Mouse (Mus musculus): Measurements from ENCODE around the gene Robo2. TPM values are rescaled to one million over a fixed set of nuclear protein-coding genes. Genes with fewer than 3 reads are reported as not detected.
"Not testable (repeated sequence)": the region's sequence is repeated elsewhere in the genome, so short reads cannot be mapped to it uniquely, and the experiment has no call there.

Robo2 gene
- total and polyA plus RNA-seq, 2 experiments from 2014 or later = 1.7 to 10.6 TPM

DNA sequence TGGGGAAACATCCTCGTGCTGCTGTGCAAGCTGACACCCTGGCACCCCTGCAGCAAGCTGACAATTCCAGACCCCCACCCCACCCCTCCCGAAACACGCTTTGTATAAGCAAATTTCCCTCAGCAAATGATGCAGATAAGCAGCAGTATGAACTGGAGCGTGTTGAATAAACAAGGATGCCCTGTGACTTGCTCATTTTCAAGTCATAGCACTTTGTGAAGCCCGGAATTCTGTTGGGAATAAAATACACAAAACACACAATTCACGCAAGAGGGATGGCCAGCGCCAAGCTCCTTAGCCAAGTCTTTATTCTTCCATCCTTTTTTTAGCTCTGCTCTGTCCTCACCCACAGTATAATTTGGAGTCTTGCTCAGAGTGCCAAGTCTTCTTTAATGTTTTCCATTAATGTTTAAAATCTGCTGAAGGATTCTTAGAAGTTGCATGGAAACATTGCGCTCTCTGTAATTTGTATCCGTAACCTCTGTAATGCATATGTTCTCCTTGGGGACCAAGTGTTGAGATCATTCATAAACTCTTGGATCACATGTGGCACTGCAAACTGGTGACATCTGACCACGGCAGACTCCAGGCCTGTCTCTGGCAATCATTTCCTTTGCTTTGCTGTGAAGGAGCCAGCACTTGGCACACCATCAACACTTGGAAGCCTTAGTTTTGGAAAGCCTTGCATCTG lies 356.4 kb downstream of the Robo2 start:
- Histone ChIP-seq H3K4me3 (ENCODE audit: low read depth, low read length) (no peak overlapping the region), H3K4me2 (ENCODE audit: low read depth, low read length) (no peak overlapping the region), H3K9me3 (replicated peaks; ENCODE audit: control insufficient read depth, low read length) (no peaks in the 10 kb centered on the region), H3K9ac (replicated peaks; ENCODE audit: low read depth, low read length) (no peak overlapping the region), H3K27ac (ENCODE audit: low read depth) (no peak overlapping the region), H3K27me3 (ENCODE audit: control insufficient read depth, insufficient read depth, low read length) (no peaks in the 10 kb centered on the region), H3K4me1 (ENCODE audit: control insufficient read depth, insufficient read depth) (0 out of 2 replicates have a peak, but pooled peaks cover 3% of the 10 kb centered on the region), H3K36me3 (replicated peaks; ENCODE audit: control insufficient read depth, insufficient read depth, low read length) (no peaks in the 10 kb centered on the region)
- DNase-seq (ENCODE audit: low spot score) (peak; percentile 7), ATAC-seq (ENCODE audit: insufficient read depth, low read depth) (peak; percentile 36; the same call in 1 of the 2 replicates)
- WGBS = 61% methylated on average over 10 of the region's 10 CpGs
- TF ChIP-seq CTCF (IDR thresholded peaks at IDR 0.05; ENCODE audit: low read depth) (no peak), EP300 (IDR thresholded peaks at IDR 0.05; ENCODE audit: low read depth) (no peak)

DNA sequence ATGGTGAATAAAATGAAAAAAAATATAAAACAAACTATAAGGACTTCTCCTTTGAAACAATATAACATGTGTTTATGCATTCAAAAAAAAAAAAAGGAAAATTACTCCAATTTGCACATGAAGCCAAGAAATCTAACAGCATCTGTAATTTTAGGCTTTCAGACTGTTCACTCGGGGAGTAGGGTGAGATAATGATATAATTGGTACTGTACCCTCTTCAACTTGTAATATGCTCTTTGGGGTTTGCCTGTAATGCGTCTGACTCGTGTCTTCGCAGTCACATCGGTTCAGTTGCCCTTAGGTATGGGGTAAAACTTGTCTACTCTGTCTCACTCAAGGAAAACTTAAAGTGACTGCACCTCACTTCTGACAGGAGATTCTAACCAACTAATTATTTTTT lies 362.2 kb downstream of the Robo2 start:
- no peak overlapping the region for H3K9ac ChIP-seq (replicated peaks; ENCODE audit: low read depth, low read length)
- no peak for TF ChIP-seq CTCF (IDR thresholded peaks at IDR 0.05; ENCODE audit: low read depth)
- TF ChIP-seq EP300 (IDR thresholded peaks at IDR 0.05; ENCODE audit: low read depth) = no peak
- DNase-seq (ENCODE audit: low spot score) = no peak
- H3K9me3 ChIP-seq (replicated peaks; ENCODE audit: control insufficient read depth, low read length) = no peaks in the 10 kb centered on the region
- H3K27me3 ChIP-seq (ENCODE audit: control insufficient read depth, insufficient read depth, low read length) = no peaks in the 10 kb centered on the region
- H3K36me3 ChIP-seq (replicated peaks; ENCODE audit: control insufficient read depth, insufficient read depth, low read length) = no peaks in the 10 kb centered on the region
- H3K4me2 ChIP-seq (ENCODE audit: low read depth, low read length) = no peak overlapping the region
- H3K27ac ChIP-seq (ENCODE audit: low read depth) = no peak overlapping the region
- no peak for ATAC-seq (ENCODE audit: insufficient read depth, low read depth)
- 78% methylated on average over 5 of the region's 5 CpGs for WGBS
- H3K4me3 ChIP-seq (ENCODE audit: low read depth, low read length) = no peak overlapping the region
- no peaks in the 10 kb centered on the region for H3K4me1 ChIP-seq (ENCODE audit: control insufficient read depth, insufficient read depth)

DNA sequence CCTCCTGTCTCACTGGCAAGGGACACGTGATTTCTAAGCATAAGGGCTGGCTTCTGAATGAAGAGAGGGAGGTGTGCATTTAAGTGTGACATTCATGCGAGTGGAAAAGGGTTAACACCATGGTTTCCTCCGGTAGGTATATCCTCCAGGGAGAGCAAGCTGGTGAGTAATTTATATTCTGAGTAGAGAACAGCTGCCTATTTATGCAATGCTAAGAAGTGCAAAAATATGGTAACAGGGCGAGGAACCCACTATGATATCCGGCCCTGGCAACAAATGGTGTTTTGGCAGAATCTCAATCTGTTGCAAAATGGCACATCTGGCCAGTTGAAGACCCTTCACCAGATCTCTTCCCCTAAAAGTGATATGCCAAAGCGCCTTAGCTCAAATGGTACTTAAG lies 362.6 kb downstream of the Robo2 start:
- H3K4me3 ChIP-seq (ENCODE audit: low read depth, low read length) = no peak overlapping the region
- H3K27me3 ChIP-seq (ENCODE audit: control insufficient read depth, insufficient read depth, low read length) = no peaks in the 10 kb centered on the region
- H3K4me1 ChIP-seq (ENCODE audit: control insufficient read depth, insufficient read depth) = no peaks in the 10 kb centered on the region
- H3K4me2 ChIP-seq (ENCODE audit: low read depth, low read length) = no peak overlapping the region
- DNase-seq (ENCODE audit: low spot score) = no peak
- TF ChIP-seq EP300 (IDR thresholded peaks at IDR 0.05; ENCODE audit: low read depth) (no peak), CTCF (IDR thresholded peaks at IDR 0.05; ENCODE audit: low read depth) (no peak)
- no peaks in the 10 kb centered on the region for H3K36me3 ChIP-seq (replicated peaks; ENCODE audit: control insufficient read depth, insufficient read depth, low read length)
- H3K9me3 ChIP-seq (replicated peaks; ENCODE audit: control insufficient read depth, low read length) = no peaks in the 10 kb centered on the region
- H3K27ac ChIP-seq (ENCODE audit: low read depth) = no peak overlapping the region
- 71% methylated on average over 6 of the region's 6 CpGs for WGBS
- H3K9ac ChIP-seq (replicated peaks; ENCODE audit: low read depth, low read length) = no peak overlapping the region
- no peak for ATAC-seq (ENCODE audit: insufficient read depth, low read depth)

DNA sequence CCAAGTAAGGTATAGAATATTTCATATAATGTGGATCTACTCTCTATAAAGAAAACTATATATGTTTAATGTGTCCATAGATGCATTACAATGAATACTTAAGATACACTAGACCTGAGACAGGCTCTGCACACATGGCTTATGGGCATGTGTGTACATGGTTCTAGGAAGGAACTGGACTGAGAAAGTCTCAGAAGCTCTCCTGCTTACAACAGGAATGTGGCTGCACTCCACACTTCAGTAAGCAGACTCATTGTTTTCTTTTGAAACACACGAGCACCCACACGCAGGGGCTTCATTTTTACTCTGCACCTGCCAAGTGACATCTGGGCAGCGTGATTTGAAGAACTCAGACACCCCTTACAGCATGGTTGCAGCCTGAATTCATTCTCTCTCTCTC lies 364.4 kb downstream of the Robo2 start:
- no peak overlapping the region for H3K4me2 ChIP-seq (ENCODE audit: low read depth, low read length)
- no peak overlapping the region for H3K4me3 ChIP-seq (ENCODE audit: low read depth, low read length)
- 37% methylated on average over 3 of the region's 3 CpGs for WGBS

DNA sequence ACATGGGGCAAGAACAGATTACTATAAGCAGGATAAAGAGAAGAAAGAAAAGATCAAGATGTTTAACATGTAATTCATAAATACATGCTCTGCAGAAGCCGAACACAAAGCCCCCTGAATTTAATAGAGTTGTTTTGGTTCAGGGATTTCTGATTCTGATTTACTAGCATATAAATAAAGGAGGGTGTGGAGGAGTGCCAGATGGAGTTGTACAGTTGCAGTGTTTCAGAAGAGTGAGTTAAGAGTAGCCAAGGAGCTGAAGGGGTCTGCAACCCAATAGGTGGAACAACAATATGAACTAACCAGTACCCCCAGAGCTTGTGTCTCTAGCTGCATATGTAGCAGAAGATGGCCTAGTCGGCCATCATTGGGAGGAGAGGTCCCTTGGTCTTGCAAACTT lies 370.8 kb downstream of the Robo2 start:
- not testable (repeated sequence) for H3K4me3 ChIP-seq (ENCODE audit: low read depth, low read length); H3K27me3 ChIP-seq (ENCODE audit: control insufficient read depth, insufficient read depth, low read length)
- WGBS = 88% methylated on average over 1 of the region's 2 CpGs

More for the DNA sequence above, 364.4 kb downstream of the Robo2 start:
- Histone ChIP-seq H3K36me3 (replicated peaks; ENCODE audit: control insufficient read depth, insufficient read depth, low read length) (no peaks in the 10 kb centered on the region), H3K9me3 (replicated peaks; ENCODE audit: control insufficient read depth, low read length) (no peaks in the 10 kb centered on the region), H3K9ac (replicated peaks; ENCODE audit: low read depth, low read length) (no peak overlapping the region), H3K4me1 (ENCODE audit: control insufficient read depth, insufficient read depth) (no peaks in the 10 kb centered on the region), H3K27ac (ENCODE audit: low read depth) (no peak overlapping the region), H3K27me3 (ENCODE audit: control insufficient read depth, insufficient read depth, low read length) (no peaks in the 10 kb centered on the region)
- DNase-seq (ENCODE audit: low spot score) (no peak), ATAC-seq (ENCODE audit: insufficient read depth, low read depth) (no peak)
- no peak for TF ChIP-seq CTCF (IDR thresholded peaks at IDR 0.05; ENCODE audit: low read depth)
- no peak for TF ChIP-seq EP300 (IDR thresholded peaks at IDR 0.05; ENCODE audit: low read depth)

DNA sequence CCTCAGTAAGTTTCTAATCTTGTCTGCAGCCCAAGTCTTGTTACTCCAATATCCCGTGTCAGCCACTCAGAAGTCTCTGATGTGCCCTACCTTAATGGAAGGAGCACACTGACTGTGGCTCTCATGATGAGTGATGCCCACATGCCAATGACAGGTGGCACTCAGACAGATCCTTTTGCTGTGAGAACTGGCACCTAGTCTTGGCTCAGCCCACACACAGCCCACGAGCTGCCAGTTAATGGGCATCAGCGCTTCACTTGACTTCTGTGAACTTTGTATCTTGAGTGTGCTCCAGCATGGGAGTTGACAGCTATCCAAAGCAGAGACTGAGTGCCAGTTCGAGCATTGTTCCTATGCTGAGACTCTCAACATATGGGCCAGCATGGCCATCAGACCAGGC lies 383.8 kb downstream of the Robo2 start:
- no peaks in the 10 kb centered on the region for H3K36me3 ChIP-seq (replicated peaks; ENCODE audit: control insufficient read depth, insufficient read depth, low read length)
- 27% methylated on average over 4 of the region's 4 CpGs for WGBS
- ATAC-seq (ENCODE audit: insufficient read depth, low read depth) (no peak; the same call in 1 of the 2 replicates), DNase-seq (ENCODE audit: low spot score) (peak; percentile 13)
- H3K9ac ChIP-seq (replicated peaks; ENCODE audit: low read depth, low read length) = no peak overlapping the region
- H3K27ac ChIP-seq (ENCODE audit: low read depth) = no peak overlapping the region
- no peak overlapping the region for H3K4me2 ChIP-seq (ENCODE audit: low read depth, low read length)
- no peak for TF ChIP-seq EP300 (IDR thresholded peaks at IDR 0.05; ENCODE audit: low read depth)
- no peak for TF ChIP-seq CTCF (IDR thresholded peaks at IDR 0.05; ENCODE audit: low read depth)
- H3K27me3 ChIP-seq (ENCODE audit: control insufficient read depth, insufficient read depth, low read length) = no peaks in the 10 kb centered on the region
- no peaks in the 10 kb centered on the region for H3K4me1 ChIP-seq (ENCODE audit: control insufficient read depth, insufficient read depth)
- no peak overlapping the region for H3K4me3 ChIP-seq (ENCODE audit: low read depth, low read length)
- no peaks in the 10 kb centered on the region for H3K9me3 ChIP-seq (replicated peaks; ENCODE audit: control insufficient read depth, low read length)

More for the DNA sequence above, 370.8 kb downstream of the Robo2 start:
- ATAC-seq (ENCODE audit: insufficient read depth, low read depth); DNase-seq (ENCODE audit: low spot score); H3K9ac ChIP-seq (replicated peaks; ENCODE audit: low read depth, low read length); H3K9me3 ChIP-seq (replicated peaks; ENCODE audit: control insufficient read depth, low read length); H3K36me3 ChIP-seq (replicated peaks; ENCODE audit: control insufficient read depth, insufficient read depth, low read length); H3K4me2 ChIP-seq (ENCODE audit: low read depth, low read length); H3K27ac ChIP-seq (ENCODE audit: low read depth); H3K4me1 ChIP-seq (ENCODE audit: control insufficient read depth, insufficient read depth): not testable (repeated sequence)

Measured in heart, postnatal 0 days (tissue).